Mouse (Mus musculus): ENCODE measurements around the gene Rpl21.

Gene Rpl21

GRCm38 (mm10) chr5:146832769-146833448 is at the start of gene Rpl21:
Gene Rpl21 (plus strand): TSS chr5:146832890.
- DNase-seq (ENCODE audit: low spot score) = peak; percentile 96

- no peak for DNase-seq (ENCODE audit: low spot score)
Observed at GRCm38 (mm10) chr5:146783300-146783699, 49.4 kb upstream of the Rpl21 start.

- DNase-seq (ENCODE audit: low spot score) = no peak
Observed at GRCm38 (mm10) chr5:146783891-146784290, 48.8 kb upstream of the Rpl21 start.

- DNase-seq (ENCODE audit: low spot score) = no peak
Observed at GRCm38 (mm10) chr5:146786123-146786522, 46.6 kb upstream of the Rpl21 start.

- no peak for DNase-seq (ENCODE audit: low spot score)
Observed at GRCm38 (mm10) chr5:146789413-146789812, 43.3 kb upstream of the Rpl21 start.

GRCm38 (mm10) chr5:146790944-146791343 is 41.7 kb upstream of the Rpl21 start:
- no peak for DNase-seq (ENCODE audit: low spot score)

- DNase-seq (ENCODE audit: low spot score) = no peak
Observed at GRCm38 (mm10) chr5:146792140-146792791, 40.4 kb upstream of the Rpl21 start.

- DNase-seq (ENCODE audit: low spot score) = no peak
Observed at GRCm38 (mm10) chr5:146793630-146794083, 39.0 kb upstream of the Rpl21 start.

GRCm38 (mm10) chr5:146794084-146794852 is 38.4 kb upstream of the Rpl21 start:
- DNase-seq (ENCODE audit: low spot score) = peak; percentile 64

- peak; percentile 96 for DNase-seq (ENCODE audit: low spot score)
Observed at GRCm38 (mm10) chr5:146794853-146795252, 37.8 kb upstream of the Rpl21 start, which contains the start of gene Usp12. Gene Usp12 (minus strand): TSS chr5:146795006.

GRCm38 (mm10) chr5:146795728-146796127 is 37.0 kb upstream of the Rpl21 start:
- DNase-seq (ENCODE audit: low spot score) = no peak

GRCm38 (mm10) chr5:146798031-146798430 is 34.7 kb upstream of the Rpl21 start:
- no peak for DNase-seq (ENCODE audit: low spot score)

GRCm38 (mm10) chr5:146806004-146806430 is 26.7 kb upstream of the Rpl21 start:
- no peak for DNase-seq (ENCODE audit: low spot score)

GRCm38 (mm10) chr5:146809951-146810350 is 22.7 kb upstream of the Rpl21 start:
- DNase-seq (ENCODE audit: low spot score) = no peak

- no peak for DNase-seq (ENCODE audit: low spot score)
Observed at GRCm38 (mm10) chr5:146812866-146813265, 19.8 kb upstream of the Rpl21 start.

- DNase-seq (ENCODE audit: low spot score) = no peak
Observed at GRCm38 (mm10) chr5:146813421-146813820, 19.3 kb upstream of the Rpl21 start.

- DNase-seq (ENCODE audit: low spot score) = no peak
Observed at GRCm38 (mm10) chr5:146815394-146815793, 17.3 kb upstream of the Rpl21 start.

GRCm38 (mm10) chr5:146817583-146817982 is 15.1 kb upstream of the Rpl21 start:
- DNase-seq (ENCODE audit: low spot score) = no peak

GRCm38 (mm10) chr5:146818906-146819623 is 13.6 kb upstream of the Rpl21 start:
- DNase-seq (ENCODE audit: low spot score) = no peak

GRCm38 (mm10) chr5:146823005-146823404 is 9.7 kb upstream of the Rpl21 start:
- DNase-seq (ENCODE audit: low spot score) = no peak

- no peak for DNase-seq (ENCODE audit: low spot score)
Observed at GRCm38 (mm10) chr5:146829528-146829927, 3.2 kb upstream of the Rpl21 start.

- no peak for DNase-seq (ENCODE audit: low spot score)
Observed at GRCm38 (mm10) chr5:146832435-146832768, 288 bp upstream of the Rpl21 start.

All from embryo, embryonic 10.5 days (tissue).